Mouse (Mus musculus): ENCODE results near the gene Helq.

Helq gene

DNA sequence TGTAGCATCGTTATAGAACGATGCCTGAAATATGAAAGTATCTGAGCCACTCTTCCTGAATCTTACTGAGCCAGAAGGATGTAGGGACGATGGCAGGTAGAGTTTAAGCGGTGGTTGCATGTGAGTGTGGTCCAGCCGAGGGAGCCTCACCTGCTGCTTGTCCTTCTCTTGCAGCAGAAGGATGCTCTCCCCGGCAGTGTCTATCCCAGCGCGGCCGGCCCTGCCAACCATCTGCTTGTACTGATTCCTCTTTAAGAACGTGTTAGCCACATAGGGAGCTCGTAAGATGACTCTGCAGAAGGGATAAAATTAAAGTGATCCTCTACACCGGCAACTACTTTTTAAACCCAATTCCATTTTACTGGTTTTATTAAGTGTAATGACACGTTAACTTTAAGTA, 19.4 kb downstream of the Helq start:
- no peak for DNase-seq (ENCODE audit: low read depth, low spot score)

DNA sequence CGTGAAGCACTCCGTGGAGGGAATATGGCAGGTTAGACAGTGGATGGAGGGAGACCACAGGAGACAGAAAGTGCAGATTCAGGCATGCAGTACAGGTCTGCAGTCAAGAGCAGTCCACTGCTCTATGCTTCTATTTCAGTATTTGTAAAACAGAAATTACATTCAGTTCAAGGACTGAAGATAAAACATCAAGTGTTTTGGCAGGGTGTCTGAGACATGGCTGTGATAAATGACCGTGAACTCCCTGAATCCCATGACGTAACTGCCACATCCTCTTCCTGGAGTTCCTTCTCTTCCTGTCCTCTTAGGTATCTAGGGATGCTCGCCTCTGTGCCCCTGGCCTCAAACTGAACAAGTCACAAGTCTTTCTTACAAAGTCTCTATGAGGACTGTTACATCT, 21.5 kb downstream of the Helq start:
- DNase-seq (ENCODE audit: low read depth, low spot score) = no peak

DNA sequence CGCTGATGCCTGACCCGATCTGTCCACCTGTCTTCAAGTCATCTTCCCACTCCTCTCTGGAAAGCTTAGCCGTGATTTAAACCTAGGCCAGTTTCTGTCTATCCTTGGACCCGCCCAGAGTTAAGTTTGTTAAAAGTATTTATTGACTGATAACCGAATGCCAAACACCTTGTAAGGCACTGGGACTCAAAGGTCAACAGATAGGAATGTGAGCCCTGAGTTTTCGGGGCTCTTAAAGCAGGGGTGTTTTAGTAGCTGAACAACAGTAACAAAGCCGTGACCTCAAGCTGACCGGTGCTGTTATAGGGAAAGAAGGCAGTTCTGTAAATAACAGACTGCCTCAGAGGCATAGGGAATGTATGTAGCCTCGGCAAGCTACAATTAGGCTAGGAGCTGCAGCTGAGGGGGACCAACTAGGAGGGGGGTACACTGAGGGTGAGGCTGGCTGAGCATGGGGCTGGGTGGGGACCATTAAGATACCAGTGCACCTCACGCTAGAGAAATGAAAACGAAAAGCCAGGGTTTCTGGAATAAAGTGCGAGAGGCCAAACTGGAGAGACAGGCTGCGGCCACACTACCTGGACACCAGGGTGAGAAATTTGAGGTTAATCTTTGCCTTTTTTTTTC, 22.5 kb downstream of the Helq start:
- DNase-seq (ENCODE audit: low read depth, low spot score) = no peak

DNA sequence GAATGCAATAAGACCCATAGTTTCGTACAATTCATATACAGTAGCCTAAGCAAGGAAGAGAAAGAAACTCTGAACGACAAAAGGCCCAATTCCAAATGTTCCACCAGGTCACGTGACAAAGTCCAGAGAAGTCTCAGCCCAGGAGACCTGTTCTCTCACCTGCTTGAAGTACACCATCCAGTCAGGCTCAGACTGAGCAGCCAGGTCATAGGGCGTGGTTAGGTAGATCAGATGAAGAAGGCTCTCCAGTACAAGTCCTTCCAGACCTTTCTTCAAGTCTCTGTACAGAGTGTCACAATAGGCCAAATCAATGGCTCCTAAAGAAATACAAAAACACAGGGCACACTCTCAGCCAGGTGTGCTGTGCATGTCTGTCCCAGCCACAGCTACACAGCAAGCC, 26.8 kb downstream of the Helq start:
- DNase-seq (ENCODE audit: low read depth, low spot score) = no peak

DNA sequence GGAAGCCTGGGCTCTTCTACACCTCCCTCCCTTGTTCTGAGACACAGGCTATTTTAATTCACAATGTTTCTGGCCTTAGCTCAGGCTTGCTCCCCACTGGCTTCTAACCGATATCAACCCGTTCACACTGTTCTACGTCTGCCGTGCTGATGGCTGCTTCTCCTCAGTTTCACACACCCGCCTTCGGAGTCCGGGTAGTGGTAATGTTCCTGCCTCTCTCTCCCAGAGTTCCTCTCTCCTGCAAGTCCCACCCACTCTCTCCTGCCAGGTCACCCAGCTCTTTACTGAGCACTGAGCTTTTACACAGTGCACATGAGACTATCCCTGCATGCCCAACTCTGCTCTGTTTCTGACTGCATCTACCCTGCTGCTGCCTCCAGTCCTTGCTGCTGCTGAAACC, 32.4 kb downstream of the Helq start:
- peak; percentile 35 for DNase-seq (ENCODE audit: low read depth, low spot score)

DNA sequence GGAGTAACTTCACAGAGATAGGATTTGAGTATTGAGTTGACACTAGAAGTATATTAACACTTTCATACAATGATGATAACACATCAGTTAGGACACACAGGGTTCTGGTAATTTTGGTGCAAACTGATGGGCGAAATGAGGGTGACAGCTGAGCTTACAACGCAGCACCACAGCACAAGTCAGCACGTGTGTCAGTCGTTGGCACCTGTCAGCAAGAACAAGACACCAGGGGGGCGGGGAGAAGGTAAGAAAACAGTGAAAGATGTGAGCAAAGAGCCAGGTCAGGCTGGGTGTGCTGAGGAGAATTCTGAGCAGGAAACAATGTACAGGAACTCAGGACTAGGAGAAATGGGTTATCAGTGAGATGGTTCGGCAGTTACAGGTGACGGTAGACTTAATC, 36.7 kb downstream of the Helq start:
- no peak for DNase-seq (ENCODE audit: low read depth, low spot score)

DNA sequence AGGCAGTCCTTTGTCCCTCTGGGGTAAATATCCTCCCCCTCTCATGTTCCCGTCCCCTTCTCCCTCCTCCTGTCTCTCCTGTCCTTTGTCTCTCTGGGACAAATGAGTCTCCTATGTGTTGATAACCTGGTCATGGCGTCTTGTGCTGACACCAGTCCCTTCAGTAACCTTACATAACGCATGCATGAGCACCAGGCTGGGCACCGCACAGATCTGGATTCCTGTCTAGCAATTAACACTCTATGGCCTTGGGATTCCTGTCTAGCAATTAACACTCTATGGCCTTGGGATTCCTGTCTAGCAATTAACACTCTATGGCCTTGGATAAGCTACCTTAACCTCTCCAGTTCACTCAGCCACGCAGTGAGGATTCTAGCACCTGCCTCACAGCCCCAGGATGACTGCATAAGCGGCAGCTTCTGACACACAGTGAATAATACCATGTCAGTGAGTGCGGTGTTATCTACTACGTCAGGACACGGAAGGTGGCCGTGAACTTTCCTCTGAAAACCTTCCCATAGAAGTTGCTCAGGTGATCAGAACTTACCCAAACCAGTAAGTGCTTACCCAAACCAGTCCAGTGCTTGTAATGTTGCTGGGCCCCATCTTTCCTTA, 38.2 kb downstream of the Helq start:
- DNase-seq (ENCODE audit: low read depth, low spot score) = no peak

DNA sequence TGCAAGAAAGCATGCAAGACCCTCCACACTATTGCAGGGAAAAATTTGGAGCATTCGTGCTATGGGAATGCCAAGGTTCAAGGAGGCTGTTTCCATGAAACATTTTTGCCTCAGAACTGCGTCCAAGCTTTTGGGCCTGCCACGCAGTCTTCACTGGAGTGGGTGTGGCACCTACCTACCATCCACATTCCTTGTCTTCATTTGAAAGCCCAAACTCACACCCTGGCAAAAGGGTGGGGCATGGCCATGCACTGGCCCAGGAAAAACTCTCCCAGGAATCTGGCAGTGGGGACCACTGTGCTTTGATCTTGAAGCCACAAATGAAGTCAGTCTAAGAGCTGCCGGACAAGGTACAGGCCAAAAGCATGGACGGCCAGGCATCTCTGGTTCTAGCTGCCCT, 40.3 kb downstream of the Helq start:
- DNase-seq (ENCODE audit: low read depth, low spot score) = no peak

DNA sequence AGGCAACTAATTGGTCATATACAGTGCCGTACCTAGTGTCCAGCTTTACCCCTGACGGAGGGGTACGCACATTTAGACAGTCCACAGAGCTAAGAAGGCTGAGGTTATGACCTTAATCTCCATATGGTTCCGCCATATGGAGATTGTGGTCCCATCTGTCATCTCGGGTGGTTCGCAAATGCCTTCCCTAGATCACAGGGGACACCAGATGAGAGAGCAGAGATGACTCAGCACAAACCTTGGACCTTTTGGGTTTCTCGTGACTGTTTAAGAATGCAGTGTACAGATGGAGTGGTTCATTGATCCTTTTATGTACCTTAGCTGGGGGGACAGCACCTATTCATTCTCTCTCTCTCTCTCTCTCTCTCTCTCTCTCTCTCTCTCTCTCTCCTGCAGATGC, 45.0 kb downstream of the Helq start:
- DNase-seq (ENCODE audit: low read depth, low spot score) = no peak

DNA sequence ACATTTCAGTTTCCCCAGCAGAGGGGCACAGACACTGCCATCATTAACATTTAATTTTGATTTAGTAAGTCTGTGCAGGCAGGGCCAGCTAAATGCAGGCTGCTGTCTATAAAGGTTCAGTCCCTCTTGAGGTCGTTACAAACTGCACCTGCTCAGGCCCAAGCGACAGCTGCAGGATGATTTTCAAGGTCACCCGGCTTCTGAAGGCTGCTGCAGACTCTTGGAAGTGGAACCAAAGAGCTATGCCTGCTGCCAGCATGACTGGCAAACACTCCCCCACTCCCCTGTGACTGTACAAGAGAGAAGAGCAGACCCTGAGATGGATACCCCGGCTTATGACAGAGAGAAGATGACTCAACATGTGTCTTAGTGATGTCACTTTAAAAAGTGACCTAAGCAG, 46.7 kb downstream of the Helq start:
- no peak for DNase-seq (ENCODE audit: low read depth, low spot score)

DNA sequence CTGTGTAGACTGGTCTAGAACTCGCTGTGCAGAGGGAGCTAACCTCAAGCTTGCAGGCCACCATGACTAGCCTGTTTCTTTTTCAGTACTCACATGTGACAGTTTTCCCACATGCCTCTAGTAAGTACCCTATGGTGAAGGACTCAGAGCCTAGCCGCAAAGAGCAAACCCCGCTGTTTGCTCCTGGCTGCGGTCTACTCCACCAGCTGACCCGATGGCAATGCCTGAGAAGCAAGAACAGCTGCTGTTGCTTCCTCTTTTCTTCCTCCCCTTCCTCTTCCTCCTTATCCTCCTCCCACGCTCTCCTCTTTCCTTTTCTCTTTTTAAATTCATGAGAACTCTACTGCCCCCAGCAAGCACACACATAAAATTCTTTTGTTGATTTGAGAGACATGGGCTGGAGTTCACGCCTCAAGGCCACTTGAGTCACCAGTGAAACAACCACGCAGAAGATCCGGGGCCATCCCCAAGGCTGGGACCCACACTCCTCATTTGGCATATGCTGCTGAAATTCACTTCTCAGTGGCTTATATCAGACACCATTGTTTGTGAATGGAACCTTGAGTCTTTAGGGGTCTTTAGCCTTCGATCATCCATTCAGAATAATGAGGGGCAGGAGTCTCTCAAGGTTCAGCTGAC, 47.7 kb downstream of the Helq start:
- no peak for DNase-seq (ENCODE audit: low read depth, low spot score)

DNA sequence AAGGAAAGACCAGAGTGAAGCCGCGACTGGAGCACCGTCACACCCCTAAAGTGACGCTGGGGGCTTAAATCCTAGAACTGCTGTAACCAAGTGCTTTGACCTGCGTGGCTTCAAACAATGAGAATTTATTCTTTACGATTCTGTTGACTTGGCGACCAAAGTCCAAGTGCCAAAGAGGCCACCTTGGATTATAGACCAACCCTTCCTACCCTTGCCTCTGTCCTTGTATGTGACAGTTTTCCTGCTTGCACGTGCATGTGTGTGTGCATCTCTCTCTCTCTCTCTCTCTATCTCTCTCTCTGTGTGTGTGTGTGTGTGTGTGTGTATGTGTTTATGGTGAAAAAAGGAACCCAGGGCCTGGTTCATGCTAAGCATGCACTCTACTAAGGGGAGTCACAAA, 59.6 kb downstream of the Helq start:
- no peak for DNase-seq (ENCODE audit: low read depth, low spot score)

DNA sequence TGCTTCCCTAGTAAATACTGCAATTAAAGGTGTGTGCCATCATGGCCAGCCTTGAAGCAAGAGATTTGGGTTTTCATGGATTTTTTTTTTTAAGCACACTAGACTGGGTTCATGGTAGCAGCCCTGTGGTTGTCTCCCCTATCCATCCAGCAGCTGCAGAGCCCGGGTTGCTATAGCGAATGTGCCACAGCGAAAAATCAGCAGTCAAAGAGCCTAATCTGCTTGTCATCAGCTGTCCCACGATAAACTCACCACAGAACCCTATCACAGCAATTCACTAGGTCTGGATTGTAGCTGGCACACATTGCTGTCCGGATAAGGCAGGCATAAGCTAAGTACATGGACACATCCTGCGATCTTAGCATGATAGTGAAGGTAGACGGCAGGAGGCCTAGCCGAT, 61.5 kb downstream of the Helq start:
- no peak for DNase-seq (ENCODE audit: low read depth, low spot score)

DNA sequence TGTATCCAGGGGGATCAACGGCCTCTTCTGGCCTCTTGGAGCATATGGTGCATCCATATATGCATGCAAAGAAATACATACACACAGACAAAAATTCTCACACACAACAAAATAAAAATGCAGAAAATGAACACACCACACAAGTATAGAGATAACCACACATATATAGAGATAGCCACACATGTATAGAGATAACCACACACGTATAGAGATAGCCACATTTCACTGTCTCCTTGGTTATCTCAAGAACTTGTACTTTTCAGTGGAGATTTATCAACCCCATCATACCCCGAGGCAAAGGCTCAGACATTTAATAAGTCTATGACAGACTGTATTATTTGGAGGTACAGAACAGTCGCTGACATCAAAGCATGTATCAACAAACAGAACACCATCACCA, 63.9 kb downstream of the Helq start:
- no peak for DNase-seq (ENCODE audit: low read depth, low spot score)

DNA sequence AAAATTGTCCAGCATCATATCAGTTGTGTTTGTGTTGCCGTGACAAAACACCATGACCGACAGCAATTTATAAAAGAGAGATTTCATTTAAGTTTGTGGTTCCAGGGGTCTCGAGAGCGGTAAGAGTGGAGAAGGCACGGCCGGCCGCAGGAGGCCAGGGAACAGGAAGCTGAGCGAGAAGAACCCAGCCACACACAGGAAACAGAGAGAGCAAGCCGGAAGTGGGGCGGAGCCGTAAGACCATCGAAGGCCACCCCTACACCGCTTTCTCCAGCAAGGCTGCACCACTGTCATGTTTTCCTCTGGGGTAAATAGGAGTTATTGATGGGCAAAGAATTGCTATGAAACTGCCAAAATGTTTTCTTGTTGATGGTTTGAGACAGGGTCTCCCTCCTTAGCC, 69.6 kb downstream of the Helq start:
- DNase-seq (ENCODE audit: low read depth, low spot score) = no peak

DNA sequence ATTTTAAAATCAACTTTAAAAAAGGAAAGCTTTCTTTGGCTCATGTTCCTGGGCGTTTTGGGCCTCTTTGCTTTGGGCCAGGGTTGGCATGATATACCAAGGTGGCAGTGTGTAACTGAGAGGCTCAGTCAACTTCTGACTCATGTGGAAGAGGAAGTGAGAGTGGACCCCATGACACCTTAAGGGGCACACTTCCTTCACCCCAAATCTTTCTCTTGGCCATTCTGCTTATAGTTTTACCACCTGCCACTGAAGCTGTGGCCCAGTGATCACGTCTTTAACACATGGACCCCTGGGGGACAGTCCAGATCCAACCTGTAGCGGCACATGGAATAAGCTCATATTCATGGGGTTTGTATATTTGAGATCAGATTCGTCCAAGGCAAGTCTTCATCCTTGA, 72.4 kb downstream of the Helq start:
- no peak for DNase-seq (ENCODE audit: low read depth, low spot score)

DNA sequence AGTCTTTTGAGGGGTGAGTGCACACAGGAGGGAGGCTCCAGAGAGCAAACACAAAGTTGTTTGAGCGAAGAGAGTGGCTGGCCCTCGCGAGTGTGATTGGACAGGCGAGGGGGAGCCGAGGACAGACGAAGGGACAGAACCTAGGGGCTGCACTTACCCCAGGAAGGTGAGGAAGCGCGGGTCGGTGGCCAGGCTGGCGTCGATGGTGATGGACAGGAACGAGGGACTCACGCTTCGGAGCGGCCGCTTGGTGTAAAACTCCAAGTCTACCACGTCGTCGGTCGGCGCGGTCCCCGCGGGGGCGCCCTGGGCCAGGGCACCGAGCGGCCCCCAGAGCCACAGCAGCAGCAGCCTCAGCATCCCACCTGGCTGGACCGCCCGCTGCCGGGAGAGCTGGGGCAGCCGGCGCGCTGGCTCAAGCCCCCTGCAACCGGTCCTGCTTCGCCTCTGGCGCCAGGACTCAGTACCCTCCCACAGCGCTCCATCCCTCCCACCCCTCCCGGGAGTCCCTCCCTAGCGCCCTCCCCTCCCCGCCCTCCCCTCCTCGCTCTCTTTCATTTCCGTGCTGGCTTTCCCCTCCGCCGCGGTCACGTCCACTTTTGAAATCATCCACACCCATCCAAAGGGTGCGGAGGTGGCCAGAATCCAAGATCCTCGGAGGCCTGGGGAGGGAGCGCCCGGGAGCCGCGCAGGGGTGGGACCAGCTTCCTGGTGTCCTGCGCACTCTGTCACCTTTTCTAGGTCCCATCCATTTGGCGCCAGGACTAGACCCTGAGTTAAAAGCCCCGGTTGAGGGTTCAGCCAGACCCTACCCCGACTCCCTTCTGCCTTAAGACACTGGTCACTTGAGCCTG, 78.9 kb downstream of the Helq start, which contains the start of gene Hpse:
TSS of gene Hpse (minus strand) at position 482 of the 854 bp plus-strand sequence.
- no peak for DNase-seq (ENCODE audit: low read depth, low spot score)

DNA sequence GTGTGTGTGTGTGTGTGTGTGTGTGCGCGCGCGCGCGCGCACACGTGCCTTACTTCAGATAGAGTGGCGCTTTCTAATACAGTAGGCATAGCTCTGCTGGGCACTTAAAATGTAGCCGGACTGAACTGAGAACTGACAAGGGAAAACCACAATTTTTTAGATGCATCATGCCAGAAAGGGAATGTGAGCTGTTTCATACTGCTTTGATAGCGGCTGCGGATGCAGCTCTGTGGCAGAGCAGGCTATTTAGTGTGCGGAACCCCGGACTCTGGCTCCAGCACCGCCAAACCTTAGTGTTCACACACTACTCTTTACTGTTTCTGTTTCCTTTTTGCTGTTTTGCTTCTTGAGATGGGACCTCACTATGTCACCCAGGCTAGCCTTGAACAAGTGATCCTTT, 81.6 kb downstream of the Helq start:
- DNase-seq (ENCODE audit: low read depth, low spot score) = no peak

Measured in telencephalon, adult 2 months (tissue).